Mouse (Mus musculus) lung, postnatal 14 days (tissue): ENCODE data around the gene Psmc1.

Source experiments
- DNase-seq: peaks from one replicate; pipeline ENCODE4 v3.0.0; 2021

The Psmc1 gene

DNA sequence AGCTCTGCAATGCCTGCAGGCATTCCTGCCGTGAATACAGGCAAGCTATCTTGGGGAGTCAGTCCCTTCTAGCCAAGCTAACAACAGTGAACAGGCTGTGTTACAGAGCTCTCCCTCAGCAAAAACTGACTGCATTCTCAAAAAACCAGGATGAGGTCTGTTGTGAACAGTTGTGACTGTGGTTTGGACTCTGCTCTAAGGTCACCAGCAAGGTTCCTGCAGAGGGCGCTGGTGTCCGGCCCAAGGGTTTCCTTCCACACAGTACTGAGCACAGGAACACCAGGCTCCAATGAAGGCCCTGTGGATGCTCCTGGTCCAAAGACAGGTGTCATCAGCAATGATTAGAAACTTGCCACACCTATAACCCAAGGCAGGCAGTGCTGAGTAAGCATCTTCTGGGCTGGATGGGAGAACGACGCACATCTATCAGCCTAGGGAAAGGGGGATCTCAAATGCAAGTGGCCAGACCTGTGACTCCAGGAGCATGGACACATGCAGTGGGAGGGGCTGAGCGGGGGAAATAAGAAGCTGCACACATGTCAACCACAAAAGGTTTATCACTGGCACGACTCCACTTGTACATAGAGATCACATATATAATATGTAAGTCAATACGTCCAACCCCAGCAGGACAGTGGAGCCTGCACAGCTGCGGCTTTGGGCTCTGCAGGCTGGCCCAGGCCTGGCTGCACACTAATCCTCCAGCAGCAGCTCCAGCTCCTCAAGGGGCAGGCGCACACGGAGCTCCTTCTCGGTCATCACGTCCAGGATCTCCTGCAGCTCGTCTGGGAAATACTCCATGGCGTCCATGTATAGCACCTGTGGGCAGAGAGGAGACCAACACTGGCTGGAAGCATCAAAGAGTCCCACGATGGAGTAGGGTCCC, 15.2 kb downstream of the Psmc1 start:
- DNase-seq, result no peak

DNA sequence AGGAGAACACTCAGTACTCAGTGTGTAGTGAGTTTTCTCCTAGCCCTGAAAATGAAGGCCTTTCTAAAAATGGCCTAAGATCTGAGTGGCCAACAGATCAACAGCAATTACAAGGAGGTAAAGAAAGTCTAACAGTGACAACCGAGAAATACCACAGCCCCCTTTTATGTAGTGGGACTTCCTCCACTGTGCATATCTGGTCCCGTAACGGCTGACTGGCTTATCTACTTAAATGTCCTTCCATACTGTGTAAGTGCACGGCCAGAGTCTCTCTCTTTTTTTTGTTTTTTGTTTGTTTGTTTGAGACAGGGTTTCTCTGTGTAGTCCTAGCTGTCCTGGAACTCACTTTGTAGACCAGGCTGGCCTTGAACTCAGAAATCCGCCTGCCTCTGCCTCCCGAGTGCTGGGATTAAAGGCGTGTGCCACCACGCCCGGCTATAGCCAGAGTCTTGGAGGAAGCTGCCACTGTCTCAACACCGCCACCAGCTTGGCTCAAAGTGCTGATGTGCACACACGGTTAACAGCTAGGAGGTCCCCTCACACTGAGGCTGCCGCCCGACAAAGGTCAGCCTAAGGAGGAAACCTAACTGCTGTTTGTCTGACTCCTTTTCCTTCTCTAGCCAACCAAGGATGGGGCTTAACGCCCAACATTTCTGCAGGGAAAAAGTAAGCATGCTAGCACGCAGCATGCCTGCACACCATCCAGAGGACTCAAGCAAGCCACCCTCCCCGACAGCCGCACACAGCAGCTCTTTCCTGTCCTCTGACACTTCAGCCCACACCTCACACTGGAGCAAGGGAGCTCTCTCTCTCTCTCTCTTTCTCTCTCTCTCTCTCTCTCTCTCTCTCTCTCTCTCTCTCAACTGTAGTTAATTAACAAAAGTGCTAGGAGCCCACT, 17.3 kb downstream of the Psmc1 start:
- DNase-seq, result peak; percentile 67

DNA sequence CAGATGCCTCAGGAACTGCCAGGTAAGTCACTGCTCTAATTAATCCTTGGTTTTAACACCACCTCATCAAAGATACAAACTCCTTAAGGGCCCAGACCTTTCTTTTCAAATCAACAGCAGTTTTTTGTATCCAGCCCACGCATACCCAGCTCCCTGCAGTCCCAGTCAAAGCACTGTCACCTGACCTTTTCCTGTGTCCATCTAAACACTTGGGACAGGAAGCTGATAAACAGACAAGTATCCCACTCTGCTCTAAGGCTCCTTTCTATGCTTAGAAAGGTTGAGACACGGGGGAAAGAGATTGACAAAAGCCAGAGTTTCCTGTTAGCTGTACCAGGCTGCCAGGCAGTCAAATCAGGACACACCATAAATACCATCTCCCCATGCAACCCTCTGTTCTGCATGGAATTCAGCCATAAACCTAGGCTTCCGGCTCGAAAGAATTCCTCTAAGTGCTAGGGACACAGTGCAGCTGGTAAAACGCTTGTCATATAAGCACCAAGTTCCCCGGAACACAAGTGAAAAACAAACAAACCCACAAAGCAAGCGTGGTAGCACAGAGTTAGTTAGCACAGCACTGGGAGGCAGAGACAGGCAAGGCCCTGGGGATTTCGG, 18.0 kb downstream of the Psmc1 start:
- DNase-seq, result peak; percentile 79

DNA sequence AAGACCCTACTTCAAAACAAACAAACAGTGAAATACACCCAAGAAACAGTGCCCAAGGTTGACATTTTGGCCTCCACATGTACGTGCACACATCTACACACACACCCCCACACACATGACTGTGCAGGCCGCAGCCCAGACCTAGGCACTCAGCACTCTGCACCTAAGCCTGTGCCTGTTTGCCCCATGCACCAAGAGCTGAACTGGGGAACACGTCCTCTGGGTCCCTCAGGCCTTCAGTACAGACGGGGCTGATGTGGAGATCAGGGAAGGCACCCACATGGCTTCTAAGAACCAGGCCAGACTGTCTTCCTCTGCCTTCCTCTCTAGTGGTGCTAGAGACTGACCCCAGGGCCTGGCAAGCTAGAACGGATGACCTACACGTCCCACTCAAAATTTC, 18.6 kb downstream of the Psmc1 start:
- DNase-seq, result no peak

DNA sequence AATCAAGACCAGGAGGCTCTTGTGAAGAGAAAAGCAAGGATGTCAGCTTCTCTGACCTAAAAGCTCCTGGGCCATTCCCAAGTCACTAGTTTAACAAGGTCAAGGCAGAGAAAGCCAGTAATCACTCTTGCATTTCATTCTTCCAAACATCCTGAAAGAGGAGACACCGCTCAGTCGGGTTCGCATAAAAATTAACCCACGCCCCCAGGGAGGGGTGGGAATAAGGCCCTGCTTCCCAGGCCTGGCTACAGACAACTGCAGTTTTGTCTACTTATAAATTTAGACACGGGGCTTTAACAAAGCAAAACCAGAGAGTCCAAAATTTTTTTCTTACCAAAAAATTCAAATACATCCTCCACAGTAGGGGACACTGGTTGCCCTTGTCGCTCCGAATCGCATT, 19.0 kb downstream of the Psmc1 start:
- no peak for DNase-seq

DNA sequence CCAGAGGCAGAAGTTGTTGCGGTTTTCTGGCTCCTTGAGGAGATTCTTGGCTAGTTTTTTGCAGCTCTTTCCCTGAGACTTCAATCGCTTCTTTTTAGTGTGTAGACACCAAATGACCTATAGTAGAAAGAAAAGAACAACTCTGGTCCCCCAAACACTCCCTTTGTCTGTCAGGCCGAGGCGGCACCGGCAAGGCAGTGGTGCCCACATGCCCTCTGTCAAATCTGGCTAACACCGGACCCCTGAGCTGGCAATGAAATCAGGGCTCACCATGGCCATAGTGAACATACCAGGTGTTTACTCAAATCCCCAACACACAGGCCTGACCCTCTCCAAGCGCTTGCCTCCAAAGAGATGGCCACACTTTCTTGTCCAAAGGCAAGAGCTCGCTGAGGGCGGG, 21.2 kb downstream of the Psmc1 start:
- DNase-seq, result no peak

DNA sequence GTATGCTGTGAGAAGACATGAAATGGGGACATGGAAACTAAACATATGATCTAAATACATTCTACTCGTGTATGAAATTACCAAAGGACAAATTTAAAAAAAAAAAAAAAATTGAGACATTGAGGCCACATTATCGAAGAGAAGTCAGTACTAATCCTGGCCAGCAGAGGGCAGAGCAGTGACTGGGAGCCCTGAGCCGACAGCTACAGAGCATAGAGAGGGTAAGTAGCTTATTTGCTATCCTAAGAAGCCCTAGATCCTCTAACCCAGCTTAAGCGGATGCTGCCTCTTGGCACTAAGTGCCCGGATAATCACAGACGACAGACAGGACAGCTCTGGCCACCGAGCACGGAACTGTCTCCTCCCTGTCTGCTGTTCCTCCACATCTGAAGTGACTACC, 21.7 kb downstream of the Psmc1 start:
- DNase-seq, result peak; percentile 83

DNA sequence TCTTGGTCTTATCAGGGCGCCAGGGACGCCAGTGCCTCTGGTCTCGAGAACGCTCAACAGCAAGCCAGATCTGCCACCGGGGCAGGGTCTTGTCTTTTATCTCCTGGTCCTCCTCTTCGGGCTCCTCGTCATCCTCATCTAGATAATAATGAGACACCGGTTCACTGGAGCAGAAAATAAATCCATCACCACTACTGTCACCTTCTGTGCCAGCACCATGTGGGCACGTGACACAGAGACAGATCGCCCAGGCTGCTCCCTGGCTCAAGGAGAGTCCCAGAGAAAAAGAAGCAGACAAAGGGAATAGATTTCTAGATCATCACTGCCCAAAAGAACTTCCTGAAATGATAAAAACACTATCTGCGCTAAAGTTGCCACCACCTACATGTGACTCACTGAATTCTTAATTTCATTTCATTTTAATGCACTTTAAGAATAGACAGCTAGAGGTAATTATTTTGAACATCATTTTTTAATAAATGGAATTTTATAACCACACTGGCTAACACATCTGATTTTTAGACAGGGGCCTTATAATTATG, 24.5 kb downstream of the Psmc1 start:
- DNase-seq, result no peak

DNA sequence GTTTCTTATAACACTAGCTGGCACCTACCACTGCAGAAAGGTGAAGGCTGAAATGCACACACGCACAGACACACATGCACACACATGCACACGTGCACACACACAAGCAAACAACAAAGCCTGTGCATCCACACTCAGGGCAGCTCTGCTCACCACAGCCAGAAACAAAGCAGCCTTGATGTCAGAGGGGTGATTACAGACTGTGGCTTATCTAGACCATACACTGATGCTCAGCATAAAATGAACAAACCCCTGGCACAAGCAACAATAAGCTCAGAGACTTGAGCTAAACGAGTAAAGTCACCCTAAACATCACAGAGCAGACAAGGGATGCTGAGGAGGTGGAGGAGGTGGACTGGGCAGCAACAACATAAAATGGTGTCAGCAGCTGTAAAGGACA, 25.2 kb downstream of the Psmc1 start:
- no peak for DNase-seq

DNA sequence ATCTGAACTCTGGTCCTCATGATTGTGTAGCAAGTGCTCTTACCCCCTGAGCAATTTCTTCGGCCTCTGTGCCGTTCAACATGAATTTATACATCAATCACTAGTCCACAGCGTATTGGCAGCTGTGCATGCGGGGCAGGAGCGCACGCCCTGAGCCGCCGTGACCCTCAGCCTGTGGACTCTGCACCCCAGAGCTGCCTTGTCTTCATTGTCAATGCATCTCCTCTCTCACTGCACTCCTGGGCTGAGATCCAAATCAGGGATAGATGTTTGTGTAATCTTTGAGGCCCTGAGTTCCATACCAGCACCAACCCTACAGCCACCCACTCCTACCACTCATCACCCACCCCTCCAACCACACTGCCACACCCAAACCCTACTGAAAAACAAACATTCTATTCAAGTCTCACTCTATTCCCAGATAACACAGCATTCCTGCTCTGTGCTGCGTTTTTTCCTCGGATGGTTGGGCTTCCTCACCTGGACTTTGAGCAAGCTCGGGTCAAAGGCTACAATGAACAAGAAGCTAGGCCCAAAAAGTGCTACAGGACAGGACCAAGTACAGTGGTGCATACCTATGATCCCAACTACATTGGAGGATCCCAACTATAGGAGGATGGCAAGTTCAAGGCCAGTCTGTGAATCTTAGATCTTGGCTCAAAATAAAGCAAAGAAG, 33.0 kb downstream of the Psmc1 start:
- no peak for DNase-seq

DNA sequence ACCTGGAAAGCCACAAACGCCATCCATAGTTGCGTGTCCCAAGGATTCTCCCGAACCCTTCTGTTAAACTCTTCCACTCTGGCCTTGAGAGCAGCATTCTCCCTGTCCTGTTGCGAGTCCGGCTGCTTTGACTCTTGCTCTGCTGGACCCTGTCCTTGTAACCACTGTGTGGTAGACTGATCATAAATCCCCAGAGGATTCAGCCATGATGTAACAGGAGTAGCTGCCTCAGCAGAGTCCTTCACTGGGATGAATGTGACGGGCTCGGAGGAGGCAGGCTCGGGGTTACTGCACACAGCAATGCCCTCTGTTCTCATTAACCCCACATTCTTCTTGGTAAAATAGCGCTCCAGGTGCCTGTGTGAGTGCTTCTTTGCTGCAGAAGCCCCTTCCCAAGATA, 33.8 kb downstream of the Psmc1 start:
- no peak for DNase-seq

DNA sequence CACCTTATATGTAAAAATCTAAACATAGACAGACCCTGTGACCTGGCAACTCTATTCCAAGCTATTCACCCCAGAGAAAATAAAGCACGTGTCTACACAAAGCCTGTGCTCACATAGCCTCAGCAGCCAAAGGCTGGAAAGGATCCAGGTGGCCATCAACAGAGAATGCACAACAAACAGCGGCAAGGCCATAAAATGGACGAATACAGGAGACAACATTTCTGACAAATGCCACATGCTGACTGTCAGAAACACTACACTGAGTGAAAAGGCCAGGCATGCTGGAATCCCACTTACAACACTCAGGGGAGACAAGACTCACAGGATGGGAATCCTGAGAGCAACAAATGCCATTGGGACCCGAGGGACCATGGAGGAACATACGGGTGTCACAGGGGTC, 34.3 kb downstream of the Psmc1 start:
- DNase-seq, result peak; percentile 48

DNA sequence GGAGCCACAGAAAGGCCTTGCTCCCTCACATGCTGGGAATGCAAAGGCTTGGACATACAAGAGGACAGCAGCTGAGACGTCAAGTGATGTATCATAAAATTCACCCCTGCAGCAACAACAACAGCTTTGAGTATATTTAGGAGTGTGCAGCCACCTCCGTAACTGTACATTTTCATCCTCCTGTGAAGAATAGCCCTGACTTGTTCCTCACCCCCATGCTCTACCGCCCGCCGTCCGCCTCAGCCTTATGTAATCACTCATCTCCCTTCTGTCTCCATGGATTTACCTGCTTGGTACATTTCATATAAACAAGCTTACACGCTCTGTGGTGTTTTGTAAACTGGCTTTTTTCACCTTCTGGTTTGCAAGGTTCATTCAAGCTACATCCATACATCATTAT, 42.5 kb downstream of the Psmc1 start:
- no peak for DNase-seq

DNA sequence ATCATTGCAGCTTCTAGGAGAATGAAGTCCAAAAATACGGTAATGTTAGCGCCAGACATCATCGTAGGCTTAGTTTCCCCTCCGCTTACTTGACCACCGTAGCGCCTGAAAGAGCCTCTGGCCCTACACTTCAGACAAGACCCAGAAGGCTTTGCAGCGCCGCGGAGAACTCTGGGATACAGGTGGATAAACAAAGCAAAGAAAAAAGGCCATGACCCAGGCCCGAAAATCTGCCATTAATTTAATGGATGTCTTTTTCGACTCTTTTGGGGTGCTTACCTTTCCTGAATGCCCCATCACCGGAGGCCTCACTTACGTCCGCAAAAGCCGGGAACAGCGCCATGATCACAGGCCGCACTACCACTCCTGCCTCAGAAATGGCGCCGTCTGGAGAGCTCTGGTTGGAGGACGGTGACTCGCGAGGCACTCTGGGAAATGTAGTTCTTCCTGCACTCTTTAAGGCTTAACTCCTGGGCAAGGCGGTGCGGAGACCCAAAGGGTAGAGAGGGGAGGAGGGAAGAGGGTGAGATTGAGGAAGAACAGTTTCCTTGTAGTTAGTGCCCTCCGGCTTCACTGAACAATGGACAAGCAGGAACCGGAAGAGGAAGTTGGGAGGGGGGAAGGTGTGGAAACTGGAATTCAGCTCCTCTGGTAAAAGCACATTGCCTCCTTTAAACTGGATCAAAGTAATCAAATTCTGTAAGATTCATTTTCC, 49.5 kb downstream of the Psmc1 start, which contains the start of gene Nrde2:
Gene Nrde2 (minus strand): TSS at position 393 of the 715 bp plus-strand sequence.
- peak; percentile 90 for DNase-seq

DNA sequence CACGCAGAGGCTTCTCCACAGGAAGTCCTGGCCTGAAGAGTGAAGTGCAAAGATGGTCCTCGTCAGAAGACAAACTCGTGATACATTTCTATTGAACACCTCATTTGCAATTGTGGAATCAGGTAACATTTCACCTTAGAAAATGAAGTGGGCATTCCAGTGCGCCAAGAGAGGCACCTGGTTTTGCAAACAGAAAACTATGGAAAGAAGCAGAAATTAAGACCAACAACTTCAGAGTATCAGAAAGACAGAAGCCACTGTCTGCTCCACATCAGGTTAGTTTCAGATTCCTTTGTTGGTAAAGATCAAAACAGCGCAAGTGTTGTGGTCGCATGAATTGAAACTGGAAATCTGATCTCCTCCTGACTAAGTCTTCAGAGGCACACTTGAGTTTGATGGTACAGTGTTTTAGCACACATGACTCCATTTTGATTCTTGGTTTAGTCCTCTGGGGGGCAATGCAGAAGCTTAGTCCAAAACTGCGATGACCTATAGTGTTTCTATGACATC, 55.1 kb downstream of the Psmc1 start:
- DNase-seq, result no peak

DNA sequence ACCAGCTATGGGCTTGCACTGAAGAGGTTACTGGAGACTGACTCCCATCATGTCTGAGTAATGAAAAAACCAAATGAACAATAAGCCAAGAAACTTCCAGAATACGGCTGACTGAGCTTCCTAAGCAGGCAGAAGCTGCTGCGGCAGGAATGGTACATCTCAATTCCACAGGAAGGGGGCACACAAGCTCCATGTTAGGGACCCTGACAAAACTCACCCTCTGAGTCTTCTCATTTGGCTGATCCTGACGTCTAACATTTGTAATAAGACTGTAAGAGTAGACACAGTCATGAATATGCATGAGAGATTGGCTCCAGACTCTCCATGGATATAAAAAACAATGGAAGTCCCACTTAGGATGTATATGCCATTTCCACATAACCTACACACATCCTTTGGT, 56.2 kb downstream of the Psmc1 start:
- DNase-seq, result peak; percentile 56

DNA sequence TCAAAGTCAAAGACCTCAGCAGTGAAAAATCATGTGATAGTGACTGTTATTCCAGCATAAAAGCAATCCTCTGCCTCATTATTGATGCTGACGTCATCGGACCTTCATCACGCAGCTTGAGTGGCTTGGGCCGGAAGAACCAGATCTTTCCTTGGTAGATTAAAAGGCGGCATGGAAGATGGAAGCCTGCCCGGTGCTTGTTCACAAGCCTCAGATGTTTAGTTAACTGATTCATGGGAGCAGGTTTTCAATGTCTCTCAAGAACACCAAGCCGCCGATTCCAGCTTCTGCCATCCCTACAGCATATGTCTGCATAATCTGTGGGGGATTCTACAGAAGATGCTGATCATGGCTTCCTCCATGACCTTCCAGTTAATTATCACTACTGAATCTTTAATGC, 57.0 kb downstream of the Psmc1 start:
- DNase-seq, result no peak

DNA sequence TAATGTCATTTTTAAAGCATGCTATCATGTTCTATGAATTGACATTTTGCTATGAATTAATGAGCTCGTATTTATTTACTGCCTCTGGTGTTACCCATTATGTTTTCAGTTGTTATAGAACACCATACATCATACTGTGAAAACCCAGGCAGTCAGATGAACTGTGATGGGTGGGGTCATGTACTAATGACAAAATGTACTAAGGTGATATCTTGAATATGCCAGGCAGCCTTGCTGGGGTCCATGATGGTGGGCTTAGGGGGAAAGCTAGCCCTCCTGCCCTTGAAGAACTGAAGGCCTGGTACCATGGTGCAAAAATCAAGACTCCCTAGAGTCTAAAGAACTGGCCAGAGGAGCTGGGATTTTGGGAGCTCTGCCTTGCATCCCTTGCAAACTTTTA, 57.5 kb downstream of the Psmc1 start:
- no peak for DNase-seq

DNA sequence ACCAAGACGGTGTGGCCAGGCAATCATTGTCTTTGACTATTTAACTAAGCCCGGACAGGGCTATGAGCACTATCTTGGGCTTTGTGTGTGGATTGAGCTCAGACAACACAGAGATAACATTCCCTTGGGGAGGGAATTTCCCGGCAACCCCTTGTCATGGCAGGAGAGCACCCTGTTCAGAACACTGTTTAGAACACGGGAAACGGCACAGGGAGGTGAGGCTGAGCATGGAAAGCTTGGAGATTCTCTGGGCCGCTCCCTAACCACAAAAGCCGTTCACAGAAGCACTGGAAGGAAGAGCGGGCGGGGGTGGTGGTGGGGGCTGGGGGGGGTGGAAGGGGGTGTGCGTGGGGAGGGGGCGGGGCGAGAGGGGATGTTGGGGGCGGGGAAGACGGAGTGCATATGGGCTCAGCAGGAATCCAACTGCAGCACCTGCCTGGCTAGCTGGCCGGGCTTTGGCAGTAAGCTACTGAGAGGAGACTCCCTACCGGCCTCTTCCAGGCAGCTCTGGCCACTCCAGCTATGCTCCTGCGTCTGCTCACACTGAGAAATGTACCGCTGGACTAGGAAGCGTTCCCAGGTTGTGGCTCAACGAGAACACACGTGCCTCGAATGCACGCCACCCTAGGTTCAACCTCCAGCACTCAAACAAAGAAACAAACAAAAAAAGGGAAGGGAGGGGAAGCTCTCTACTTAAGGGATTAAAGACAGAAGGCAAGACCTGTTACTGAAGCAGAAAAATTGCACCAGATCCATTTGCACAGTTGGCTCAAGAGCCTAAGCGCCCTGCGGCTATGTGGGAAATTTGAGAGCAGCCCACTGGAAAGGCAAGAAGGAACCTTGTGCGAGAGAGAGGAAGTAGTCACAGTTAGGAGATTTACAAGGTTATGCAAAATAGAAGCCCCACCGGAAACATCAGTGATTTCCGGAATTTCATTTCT, 58.2 kb downstream of the Psmc1 start:
- peak; percentile 26 for DNase-seq

DNA sequence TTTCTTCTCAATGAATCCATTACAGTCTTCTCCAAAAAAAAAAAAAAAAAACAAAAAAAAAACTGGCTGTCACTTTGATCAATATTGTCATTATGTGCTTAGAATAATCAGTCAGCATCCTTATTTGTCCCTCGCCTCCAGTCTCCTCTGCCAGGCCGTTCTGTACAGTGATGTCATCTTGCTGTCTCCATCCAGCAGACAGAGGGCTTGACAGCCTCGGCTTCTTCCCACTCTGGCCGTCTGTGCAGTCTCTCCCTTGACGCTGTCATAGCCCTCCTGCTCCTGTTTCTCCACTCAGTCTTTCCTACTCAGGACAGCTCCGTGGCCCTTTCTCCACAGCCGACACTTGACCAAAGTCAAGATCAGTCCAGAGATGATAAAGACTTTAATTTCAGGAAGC, 62.5 kb downstream of the Psmc1 start:
- no peak for DNase-seq
